Comparison of ENCODE assay signal across 8 mouse cellular contexts in genomic region chr1:93305581-93306337, GRCm38 (mm10). TPM values are rescaled to one million over a fixed set of nuclear protein-coding genes. Genes with fewer than 3 reads are reported as not detected.
DNase-seq lines count a peak whose midpoint lies in the region; ATAC-seq and TF ChIP-seq lines count a peak whose summit lies in the region.

Mterf4 (minus strand) TSS chr1:93305915.

- TF ChIP-seq CTCF in C2C12 (IDR thresholded peaks at IDR 0.05; ENCODE audit: control insufficient read depth, insufficient read depth, insufficient read length), result no peak

- no peaks in the 10 kb centered on the region for H3K27me3 ChIP-seq in C2C12 (ENCODE audit: control insufficient read depth, insufficient read depth, insufficient read length)
- no peaks in the 10 kb centered on the region for H3K27me3 ChIP-seq in heart, embryonic 10.5 days (ENCODE audit: insufficient read depth, poor library complexity, severe bottlenecking)
- no peaks in the 10 kb centered on the region for H3K27me3 ChIP-seq in kidney, embryonic 15.5 days

- H3K79me2 ChIP-seq in C2C12 (ENCODE audit: control insufficient read depth, insufficient read depth), result peaks cover 20% of the 10 kb centered on the region

- H3K9ac ChIP-seq in kidney, embryonic 15.5 days, result peak within 1 kb of the TSS; percentile 90

- peaks cover 18% of the 10 kb centered on the region for H3K36me3 ChIP-seq in C2C12 (ENCODE audit: control insufficient read depth, insufficient read depth)
- H3K36me3 ChIP-seq in heart, embryonic 10.5 days, result peaks cover 52% of the 10 kb centered on the region
- H3K36me3 ChIP-seq in kidney, embryonic 15.5 days, result peaks cover 52% of the 10 kb centered on the region

- WGBS in heart, embryonic 10.5 days, result 7% methylated on average over 36 of the region's 36 CpGs
- WGBS in kidney, embryonic 15.5 days, result 6% methylated on average over 36 of the region's 36 CpGs

- H3ac ChIP-seq in C2C12 (ENCODE audit: control insufficient read depth, insufficient read length, low read depth), result peak within 1 kb of the TSS; percentile 100

- peak; percentile 94 for DNase-seq in brain, adult 2 months (ENCODE audit: low read depth, low spot score)
- DNase-seq in heart, embryonic 10.5 days (ENCODE audit: low spot score), result peak; percentile 91
- peak; percentile 81 for DNase-seq in liver
- peak; percentile 78 to 90 for DNase-seq in spleen, postnatal 4 days (ENCODE audit: low spot score in 2 of 2)

- no peaks in the 10 kb centered on the region for H3K9me3 ChIP-seq in heart, embryonic 10.5 days
- no peaks in the 10 kb centered on the region for H3K9me3 ChIP-seq in kidney, embryonic 15.5 days (replicated peaks)

- H3K4me3 ChIP-seq in C2C12 (ENCODE audit: insufficient read depth, poor library complexity, severe bottlenecking), result peak within 1 kb of the TSS; percentile 92
- peak within 1 kb of the TSS; percentile 87 for H3K4me3 ChIP-seq in heart, embryonic 10.5 days
- H3K4me3 ChIP-seq in kidney, embryonic 15.5 days (replicated peaks), result peak within 1 kb of the TSS; percentile 91

- peak within 1 kb of the TSS; percentile 89 for H3K27ac ChIP-seq in heart, embryonic 10.5 days
- H3K27ac ChIP-seq in kidney, embryonic 15.5 days, result peak within 1 kb of the TSS; percentile 71

- H3K4me1 ChIP-seq in heart, embryonic 10.5 days, result peaks cover 6% of the 10 kb centered on the region
- peaks cover 9% of the 10 kb centered on the region for H3K4me1 ChIP-seq in kidney, embryonic 15.5 days

- peaks cover 7% of the 10 kb centered on the region for H3K79me3 ChIP-seq in C2C12 (ENCODE audit: low read depth)

- H3K4me2 ChIP-seq in kidney, embryonic 15.5 days, result peak within 1 kb of the TSS; percentile 84

- ATAC-seq in erythroblast, adult 5-6 weeks (replicated peaks; ENCODE audit: low FRiP score, poor library complexity, severe bottlenecking), result peak; percentile 99
- peak; percentile 96 for ATAC-seq in kidney, embryonic 15.5 days (replicated peaks; ENCODE audit: low FRiP score)
- peak; percentile 93 for ATAC-seq in monocyte, adult 5-6 weeks (replicated peaks; ENCODE audit: insufficient number of reproducible peaks, low FRiP score, low TSS enrichment, poor library complexity, severe bottlenecking)

TF ChIP-seq in C2C12, 6 proteins besides CTCF, POLR2A, EP300 and RAD21:
- TF ChIP-seq MYOD1 (IDR thresholded peaks at IDR 0.05; ENCODE audit: control insufficient read depth, insufficient read length, low read depth) (peak; percentile 2), MAX (IDR thresholded peaks at IDR 0.05) (no peak)

RNA-seq across cellular contexts. Expression of gene Mterf4, which starts in this region (rescaled TPM):
- 11.7 TPM for polyA plus RNA-seq in C2C12 (2012; fragmentation: generic; extraction: Trizol)
- 7.5 and 8.4 TPM in 2 replicates for total RNA-seq in erythroblast, adult 5-6 weeks (2015; ENCODE audit: low replicate concordance)
- 2.3 and 11.3 TPM in 2 replicates for total RNA-seq in erythroblast, adult 5-6 weeks (2017; ENCODE audit: low replicate concordance)
- 21.7 and 27.9 TPM in 2 replicates for polyA plus RNA-seq in heart, embryonic 10.5 days (2016; fragmentation: Nextera tagmentation; extraction: Ambion mirVana)
- 32.6 and 36.5 TPM in 2 replicates for polyA plus RNA-seq in kidney, embryonic 15.5 days (2015; fragmentation: Nextera tagmentation; extraction: Ambion mirVana)
- 15.1 to 25.4 TPM (median 18.8 TPM) in 3 replicates for total RNA-seq in monocyte, adult 5-6 weeks (2017)

Comparison
In these comparisons a context has a peak if more than half of its experiments do, and no peak if none do; other contexts are left out.
1. Peak in every context shown above with its lines: DNase-seq, ATAC-seq, H3K4me3 ChIP-seq and H3K27ac ChIP-seq.